Mouse (Mus musculus) CH12.LX (cell line): ENCODE measurements around the gene Zswim3. TPM values are rescaled to one million over a fixed set of nuclear protein-coding genes. Genes with fewer than 3 reads are reported as not detected.

Experiments
- DNase-seq: peaks from one replicate; pipeline ENCODE4 v3.0.0-alpha.2; 2013; ENCODE audit errors: extremely low read depth
- H3K27ac ChIP-seq: 2 replicates; pipeline ENCODE4 v1.5.1; 2012; ENCODE audit warnings: low read depth, mild to moderate bottlenecking, control low read depth, moderate library complexity; ENCODE audit not compliant: insufficient read depth
- H3K27me3 ChIP-seq: replicated peaks from 2 replicates; pipeline ENCODE3; 2012; ENCODE audit warnings: inconsistent platforms
- H3K36me3 ChIP-seq, 2 experiments: replicated peaks in 1 of 2; 2 replicates each; pipeline versions ENCODE3 to v1.6.1; 2012; ENCODE audit warnings: inconsistent platforms in 1 of 2, low read length in 1 of 2, mild to moderate bottlenecking in 1 of 2, mixed read lengths in 1 of 2, moderate library complexity in 1 of 2; ENCODE audit not compliant: control insufficient read depth in 1 of 2, insufficient read depth in 1 of 2
- H3K4me1 ChIP-seq, 2 experiments: 2 replicates each; pipeline ENCODE4 v1.6.1; 2012; ENCODE audit warnings: inconsistent platforms in 1 of 2, moderate library complexity in 1 of 2; ENCODE audit not compliant: insufficient read depth in 2 of 2, control insufficient read depth in 1 of 2
- H3K4me2 ChIP-seq: 2 replicates; pipeline ENCODE4 v1.6.1; 2012; ENCODE audit warnings: low read depth, mild to moderate bottlenecking, control low read depth; ENCODE audit not compliant: poor library complexity, insufficient read depth, severe bottlenecking
- H3K4me3 ChIP-seq, 3 experiments: fragments of 150-350 bp in 1 of 3; sonication (generic) in 1 of 3; replicated peaks in 1 of 3; 2 replicates each; pipeline versions ENCODE3 to v1.5.1; 2011 to 2012; ENCODE audit warnings: low read depth in 2 of 3, low read length in 2 of 3, mild to moderate bottlenecking in 2 of 3, moderate library complexity in 2 of 3, control low read depth in 1 of 3, improper control_type of control experiment in 1 of 3, inconsistent platforms in 1 of 3, mixed read lengths in 1 of 3; ENCODE audit not compliant: poor library complexity in 1 of 3
- H3K79me2 ChIP-seq: replicated peaks from 2 replicates; pipeline ENCODE4 v1.6.1; 2012; ENCODE audit warnings: mild to moderate bottlenecking, moderate library complexity; ENCODE audit not compliant: control insufficient read depth, poor library complexity, insufficient read depth, severe bottlenecking; ENCODE audit errors: extremely low read depth
- H3K9ac ChIP-seq: 2 replicates; pipeline ENCODE4 v1.6.1; 2012; ENCODE audit warnings: low read depth, mild to moderate bottlenecking, control low read depth, moderate library complexity; ENCODE audit not compliant: insufficient read depth
- H3K9me3 ChIP-seq: replicated peaks from 2 replicates; pipeline ENCODE3; 2012; ENCODE audit warnings: low read length, inconsistent platforms, mixed read lengths
- BHLHE40 ChIP-seq: IDR thresholded peaks from 2 replicates; pipeline ENCODE4 v1.6.1; 2011; ENCODE audit warnings: mild to moderate bottlenecking, low read depth, low read length, improper control_type of control experiment
- CTCF ChIP-seq, 2 experiments: IDR thresholded peaks in 1 of 2; conservative IDR thresholded peaks in 1 of 2; 2 replicates each; pipeline ENCODE4 v1.5.1; 2011 to 2012; ENCODE audit warnings: low read depth in 2 of 2, low read length in 2 of 2, improper control_type of control experiment in 1 of 2, inconsistent platforms in 1 of 2, mild to moderate bottlenecking in 1 of 2, moderate library complexity in 1 of 2
- GABPA ChIP-seq: IDR thresholded peaks from 2 replicates; pipeline ENCODE4 v1.6.1; 2012; ENCODE audit warnings: low read depth, low read length, improper control_type of control experiment, inconsistent platforms; ENCODE audit not compliant: insufficient replicate concordance
- HCFC1 ChIP-seq: IDR thresholded peaks from 2 replicates; pipeline ENCODE4 v1.6.1; 2012; ENCODE audit warnings: low read depth, mild to moderate bottlenecking, inconsistent platforms, low read length, improper control_type of control experiment
- JUN ChIP-seq: IDR thresholded peaks from 2 replicates; pipeline ENCODE4 v1.6.1; 2011; ENCODE audit warnings: low read depth, mild to moderate bottlenecking, low read length, improper control_type of control experiment, moderate library complexity; ENCODE audit not compliant: insufficient read depth
- JUND ChIP-seq: conservative IDR thresholded peaks from 2 replicates; pipeline ENCODE4 v1.6.1; 2011; ENCODE audit warnings: low read depth, low read length, improper control_type of control experiment
- KAT2A ChIP-seq: IDR thresholded peaks from 2 replicates; pipeline ENCODE4 v1.6.1; 2012; ENCODE audit warnings: low read length, improper control_type of control experiment, inconsistent platforms; ENCODE audit not compliant: insufficient replicate concordance
- MAX ChIP-seq: IDR thresholded peaks from 2 replicates; pipeline ENCODE4 v1.6.1; 2011; ENCODE audit warnings: low read length, improper control_type of control experiment
- MAZ ChIP-seq: IDR thresholded peaks from 2 replicates; pipeline ENCODE4 v1.6.1; 2012; ENCODE audit warnings: low read depth, mild to moderate bottlenecking, inconsistent platforms, low read length, improper control_type of control experiment, moderate library complexity
- NELFE ChIP-seq: IDR thresholded peaks from 2 replicates; pipeline ENCODE4 v1.6.1; 2011; ENCODE audit warnings: low read depth, low read length, improper control_type of control experiment
- SIN3A ChIP-seq: IDR thresholded peaks from 2 replicates; pipeline ENCODE4 v1.6.1; 2012; ENCODE audit warnings: low read length, improper control_type of control experiment, inconsistent platforms
- USF1 ChIP-seq: IDR thresholded peaks from 2 replicates; pipeline ENCODE4 v1.6.1; 2014; ENCODE audit warnings: low read depth, mild to moderate bottlenecking, inconsistent platforms, low read length, improper control_type of control experiment
- USF2 ChIP-seq: conservative IDR thresholded peaks from 2 replicates; pipeline ENCODE4 v1.6.1; 2011; ENCODE audit warnings: low read depth, low read length, improper control_type of control experiment
- ZC3H11A ChIP-seq: IDR thresholded peaks from 2 replicates; pipeline ENCODE4 v1.6.1; 2012; ENCODE audit warnings: low read depth, mild to moderate bottlenecking, inconsistent platforms, low read length, improper control_type of control experiment
- ZMIZ1 ChIP-seq: IDR thresholded peaks from 2 replicates; pipeline ENCODE4 v1.6.1; 2012; ENCODE audit warnings: low read depth, mild to moderate bottlenecking, inconsistent platforms, low read length, improper control_type of control experiment
- dilution Hi-C: fragments of 300-500 bp; cut with MboI; formaldehyde crosslinking; loops from 2 replicates; pipeline ENCODE4 v1.14.3; 2020; ENCODE audit warnings: low sequenced_read_pairs; ENCODE audit not compliant: extremely low pct_unique_long_range_greater_than_20kb, extremely low pct_ligation_motif_present
- in situ Hi-C: fragments of 300-500 bp; cut with MboI; formaldehyde crosslinking; loops from 3 replicates; pipeline ENCODE4 v1.14.3; 2019; ENCODE audit warnings: low sequenced_read_pairs, low pct_ligation_motif_present, low pct_unique_long_range_greater_than_20kb, mixed read lengths
- polyA plus RNA-seq: library from polyadenylated mRNA; unstranded; fragments of >175 nt; gene quantifications from 2 replicates; pipeline ENCODE4 v1.2.1, GENCODE M21; 2012; ENCODE audit warnings: low read depth; ENCODE audit not compliant: insufficient read length
- total RNA-seq, 2 experiments: library from RNA; depleted of rRNA; stranded (reverse); fragments of 300-350 nt in 1 of 2; fragments of >200 nt in 1 of 2; gene quantifications; 2 replicates each; pipeline ENCODE4 v1.2.3; 2012 to 2014

Zswim3 gene
- total and polyA plus RNA-seq, 3 experiments = 2.3 to 3.5 (median 2.5) TPM

GRCm38 (mm10) chr2:164815348-164815747, 10.4 kb downstream of the Zswim3 start:
- in situ Hi-C loops = no loop called here
- H3K9ac ChIP-seq = no peak overlapping the region
- H3K79me2 ChIP-seq = no peaks in the 10 kb centered on the region
- no peaks in the 10 kb centered on the region for H3K27me3 ChIP-seq
- peaks cover 3 to 45% of the 10 kb centered on the region in 2 experiments for H3K36me3 ChIP-seq
- no peak for TF ChIP-seq ZC3H11A
- TF ChIP-seq ZMIZ1 = no peak
- TF ChIP-seq JUN = no peak
- TF ChIP-seq GABPA = no peak
- no peak for TF ChIP-seq KAT2A
- no peak for TF ChIP-seq BHLHE40
- TF ChIP-seq MAZ = no peak
- no peak for TF ChIP-seq SIN3A
- no peak for TF ChIP-seq JUND
- TF ChIP-seq MAX = no peak
- no peak for TF ChIP-seq NELFE
- no peak for TF ChIP-seq HCFC1
- no peak overlapping the region for H3K4me2 ChIP-seq
- H3K4me1 ChIP-seq = no peaks in the 10 kb centered on the region
- H3K9me3 ChIP-seq = no peaks in the 10 kb centered on the region
- DNase-seq = no peak
- dilution Hi-C loops = no loop called here
- no peak overlapping the region for H3K4me3 ChIP-seq
- H3K27ac ChIP-seq = no peak overlapping the region

- Histone ChIP-seq H3K4me1 (no peaks in the 10 kb centered on the region), H3K9ac (no peak overlapping the region), H3K4me3 (no peak overlapping the region), H3K36me3 (peaks cover 4 to 46% of the 10 kb centered on the region in 2 experiments), H3K79me2 (no peaks in the 10 kb centered on the region), H3K9me3 (no peaks in the 10 kb centered on the region), H3K27me3 (no peaks in the 10 kb centered on the region)
- DNase-seq = no peak
- dilution Hi-C loops = no loop called here
- TF ChIP-seq MAX (no peak), CTCF (conservative IDR thresholded peaks at IDR 0.05 in 1 of 2, IDR thresholded peaks at IDR 0.05 in 1 of 2; ENCODE audit: low read depth in 2 of 2, low read length in 2 of 2) (no peak), USF1 (no peak)
- TF ChIP-seq, all 38 proteins: peak for 0
- in situ Hi-C loops = no loop called here
- Histone ChIP-seq H3K27ac (no peak overlapping the region), H3K4me2 (no peak overlapping the region)
These were observed 10.9 kb downstream of the Zswim3 start for GRCm38 (mm10) chr2:164815821-164816220.

GRCm38 (mm10) chr2:164817206-164817605, 12.3 kb downstream of the Zswim3 start:
- Histone ChIP-seq H3K9me3 (no peaks in the 10 kb centered on the region), H3K27me3 (no peaks in the 10 kb centered on the region), H3K4me3 (no peak overlapping the region), H3K79me2 (no peaks in the 10 kb centered on the region), H3K4me2 (no peak overlapping the region), H3K4me1 (peaks cover 0 to 2% of the 10 kb centered on the region in 2 experiments; a peak in 1 of 4 replicates), H3K9ac (no peak overlapping the region), H3K36me3 (peaks cover 11 to 52% of the 10 kb centered on the region in 2 experiments), H3K27ac (no peak overlapping the region)
- dilution Hi-C loops (no loop called here), in situ Hi-C loops (no loop called here)
- TF ChIP-seq USF2 = no peak
- no peak for TF ChIP-seq ZC3H11A
- no peak for DNase-seq
